Mouse (Mus musculus) limb, embryonic 12.5 days (tissue): ENCODE measurements at regions not wholly inside any gene's neighbourhood (a gene's known extent, or its start where the extent isn't known, plus 50 kb on each side); places are given as distances from the start of the nearest gene placed in this dataset.
"Not testable (repeated sequence)": the region's sequence is repeated elsewhere in the genome, so short reads cannot be mapped to it uniquely, and the experiment has no call there.

Source experiments
- ATAC-seq: fragments of 200-750 bp; cut with Nextera tagmentation; 2 replicates; pipeline ENCODE4 v1.8.0; 2017; ENCODE audit warnings: low read depth, moderate TSS enrichment; ENCODE audit not compliant: insufficient number of reproducible peaks, insufficient read depth, low FRiP score, low TSS enrichment
- H3K27ac ChIP-seq: fragments of 300-500 bp; sonication (generic); 2 replicates; pipeline ENCODE4 v1.5.1; 2016; ENCODE audit warnings: mild to moderate bottlenecking, moderate library complexity
- H3K27me3 ChIP-seq: fragments of 300-500 bp; sonication (generic); 2 replicates; pipeline ENCODE4 v1.6.1; 2016; ENCODE audit warnings: mild to moderate bottlenecking, moderate library complexity
- H3K36me3 ChIP-seq: fragments of 300-500 bp; sonication (generic); 2 replicates; pipeline ENCODE4 v1.6.1; 2016; ENCODE audit warnings: mild to moderate bottlenecking, moderate library complexity
- H3K4me1 ChIP-seq: fragments of 300-500 bp; sonication (generic); replicated peaks from 2 replicates; pipeline ENCODE4 v1.6.1; 2016
- H3K4me2 ChIP-seq: fragments of 300-500 bp; sonication (generic); 2 replicates; pipeline ENCODE4 v1.6.1; 2016; ENCODE audit warnings: mild to moderate bottlenecking, moderate library complexity
- H3K4me3 ChIP-seq: fragments of 300-500 bp; sonication (generic); replicated peaks from 2 replicates; pipeline ENCODE4 v1.5.1; 2016; ENCODE audit warnings: mild to moderate bottlenecking
- H3K9ac ChIP-seq: fragments of 300-500 bp; sonication (generic); replicated peaks from 2 replicates; pipeline ENCODE4 v1.6.1; 2016; ENCODE audit warnings: mild to moderate bottlenecking, moderate library complexity
- H3K9me3 ChIP-seq: fragments of 300-500 bp; sonication (generic); 2 replicates; pipeline ENCODE4 v1.6.1; 2016; ENCODE audit warnings: mild to moderate bottlenecking, moderate library complexity
- WGBS: fragments of 180-500 bp; shearing (Covaris S2); methylation state at CpG from one replicate; pipeline ENCODE4 v1.1.7; 2016; 5-methylcytosine and 5-hydroxymethylcytosine counted together

GRCm38 (mm10) chr9:97297538-97297937, 72.2 kb downstream of the Trim42 start:
- no peak overlapping the region for H3K9ac ChIP-seq
- 12% methylated on average over 4 of the region's 4 CpGs for WGBS
- no peak overlapping the region for H3K4me2 ChIP-seq
- ATAC-seq: no peak; the same call in 1 of the 2 replicates
- H3K9me3 ChIP-seq: 0 out of 2 replicates have a peak, but pooled peaks cover 3% of the 10 kb centered on the region
- no peaks in the 10 kb centered on the region; the same call in 1 of the 2 replicates for H3K27me3 ChIP-seq
- no peaks in the 10 kb centered on the region for H3K4me1 ChIP-seq
- no peak overlapping the region for H3K4me3 ChIP-seq
- no peaks in the 10 kb centered on the region for H3K36me3 ChIP-seq
- H3K27ac ChIP-seq: no peak overlapping the region

- H3K9ac ChIP-seq: no peak overlapping the region
- WGBS: 33% methylated on average over 7 of the region's 7 CpGs
- no peaks in the 10 kb centered on the region; the same call in 1 of the 2 replicates for H3K27me3 ChIP-seq
Observed at GRCm38 (mm10) chr9:97295770-97296169, 74.0 kb downstream of the Trim42 start.

DNA sequence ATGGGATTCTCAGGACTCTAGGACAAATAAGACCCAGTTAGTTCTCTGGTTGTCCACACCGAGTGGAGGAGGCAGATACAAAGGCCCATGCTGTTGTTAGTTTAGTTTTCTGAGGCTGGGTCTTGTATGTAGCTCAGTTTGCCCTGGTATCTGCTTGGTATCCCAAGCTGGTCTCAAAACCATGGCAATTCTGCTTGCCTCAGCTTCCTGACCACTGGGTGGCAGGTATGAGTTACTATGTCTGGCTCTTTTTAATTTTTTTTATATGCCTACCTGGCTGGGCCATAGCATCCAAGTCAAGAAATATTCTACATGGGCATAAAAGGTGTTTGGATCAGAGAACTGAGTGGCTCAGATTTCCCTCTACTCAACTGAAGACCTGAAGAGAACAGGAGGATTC, 77.9 kb downstream of the Trim42 start:
- no peak overlapping the region for H3K9ac ChIP-seq
- H3K4me1 ChIP-seq: no peaks in the 10 kb centered on the region
- WGBS: 67% methylated on average over 1 of the region's 1 CpGs

More at GRCm38 (mm10) chr9:97295770-97296169, 74.0 kb downstream of the Trim42 start:
- H3K36me3 ChIP-seq: no peaks in the 10 kb centered on the region
- H3K9me3 ChIP-seq: no peaks in the 10 kb centered on the region
- no peak overlapping the region for H3K27ac ChIP-seq
- H3K4me3 ChIP-seq: no peak overlapping the region
- no peak for ATAC-seq
- no peak overlapping the region for H3K4me2 ChIP-seq
- no peaks in the 10 kb centered on the region for H3K4me1 ChIP-seq

DNA sequence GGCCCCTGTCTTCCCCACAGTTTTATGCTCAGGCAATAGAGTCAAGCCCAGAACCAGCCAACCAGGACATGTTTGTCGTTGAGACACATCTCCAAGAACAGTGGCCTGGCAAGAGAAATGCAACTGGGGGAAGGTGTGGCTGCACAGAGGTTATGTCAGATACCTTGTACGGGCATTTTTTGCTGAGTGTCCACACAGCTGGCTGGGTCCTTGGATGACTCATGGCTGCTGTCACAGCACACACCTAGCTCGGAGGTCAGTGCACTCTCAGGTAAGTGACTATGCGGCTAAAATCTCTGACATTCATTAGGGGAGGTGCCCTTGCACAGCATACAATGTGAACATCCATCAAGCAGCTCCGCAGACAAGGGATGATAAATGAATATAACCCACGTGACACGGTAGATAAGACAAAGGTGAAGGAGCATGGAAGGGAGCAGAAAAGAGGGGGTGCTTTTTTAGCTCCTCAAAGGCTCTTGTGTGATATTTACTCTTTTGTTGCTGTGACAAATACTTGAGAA, 85.4 kb downstream of the Trim42 start:
- Histone ChIP-seq H3K36me3 (no peaks in the 10 kb centered on the region), H3K4me3 (no peak overlapping the region), H3K4me2 (no peak overlapping the region), H3K9ac (no peak overlapping the region), H3K27me3 (no peaks in the 10 kb centered on the region), H3K9me3 (no peaks in the 10 kb centered on the region), H3K27ac (no peak overlapping the region), H3K4me1 (no peaks in the 10 kb centered on the region)
- ATAC-seq: no peak
- 76% methylated on average over 7 of the region's 7 CpGs for WGBS

More for the DNA sequence above, 77.9 kb downstream of the Trim42 start:
- no peak overlapping the region for H3K4me3 ChIP-seq
- H3K36me3 ChIP-seq: no peaks in the 10 kb centered on the region
- ATAC-seq: no peak
- H3K27ac ChIP-seq: no peak overlapping the region
- no peaks in the 10 kb centered on the region for H3K9me3 ChIP-seq
- no peaks in the 10 kb centered on the region for H3K27me3 ChIP-seq
- no peak overlapping the region for H3K4me2 ChIP-seq

DNA sequence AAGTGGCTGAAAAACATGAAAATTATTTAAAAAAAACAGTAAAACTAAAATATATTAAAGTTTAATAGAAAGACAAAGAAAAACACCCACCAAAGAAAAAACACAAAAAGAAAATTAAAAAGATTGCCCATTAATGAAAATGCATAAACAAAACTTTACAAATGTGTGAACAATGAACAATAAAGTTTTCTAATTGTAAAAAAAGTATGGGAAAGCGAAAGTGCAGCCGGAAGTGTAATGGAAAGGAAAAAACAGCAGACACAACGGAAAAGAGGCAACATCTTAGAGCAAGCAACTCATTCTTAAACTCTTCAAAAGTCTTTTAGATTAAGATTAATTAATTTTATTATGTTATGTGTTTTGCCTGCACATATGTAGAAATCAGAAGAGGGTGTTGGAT, 87.7 kb downstream of the Trim42 start:
- no peaks in the 10 kb centered on the region for H3K9me3 ChIP-seq
- H3K9ac ChIP-seq: no peak overlapping the region
- no peaks in the 10 kb centered on the region for H3K27me3 ChIP-seq
- no peak overlapping the region for H3K27ac ChIP-seq
- H3K4me3 ChIP-seq: no peak overlapping the region
- H3K36me3 ChIP-seq: no peaks in the 10 kb centered on the region
- WGBS: 89% methylated on average over 3 of the region's 3 CpGs
- ATAC-seq: no peak
- no peak overlapping the region for H3K4me2 ChIP-seq
- H3K4me1 ChIP-seq: no peaks in the 10 kb centered on the region

DNA sequence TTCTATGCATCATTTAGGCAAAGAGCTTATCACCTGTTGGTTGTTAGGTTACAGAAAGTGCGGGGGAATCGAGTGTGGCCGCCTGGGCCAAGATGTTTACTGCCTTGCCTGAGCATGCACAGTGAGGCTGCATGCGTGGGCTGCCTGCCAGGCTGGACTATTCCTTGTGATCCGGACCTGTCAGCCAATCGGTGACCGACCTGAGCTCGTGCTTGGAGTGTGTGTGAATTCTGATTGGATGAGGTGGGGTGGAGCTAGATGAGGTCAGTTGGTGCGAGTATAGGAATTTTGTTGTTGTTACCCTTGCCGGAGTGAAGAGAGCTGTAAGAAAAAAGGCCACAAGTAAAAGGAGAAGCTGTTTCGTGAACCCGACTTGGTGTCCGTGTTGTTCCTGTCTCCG, 94.3 kb downstream of the Trim42 start:
- H3K27me3 ChIP-seq, H3K27ac ChIP-seq, H3K9me3 ChIP-seq, ATAC-seq, H3K4me3 ChIP-seq, H3K9ac ChIP-seq, H3K36me3 ChIP-seq, H3K4me1 ChIP-seq: not testable (repeated sequence)
- H3K4me2 ChIP-seq: peak overlapping the region; percentile 10; the same call in 1 of the 2 replicates
- 79% methylated on average over 14 of the region's 14 CpGs for WGBS

DNA sequence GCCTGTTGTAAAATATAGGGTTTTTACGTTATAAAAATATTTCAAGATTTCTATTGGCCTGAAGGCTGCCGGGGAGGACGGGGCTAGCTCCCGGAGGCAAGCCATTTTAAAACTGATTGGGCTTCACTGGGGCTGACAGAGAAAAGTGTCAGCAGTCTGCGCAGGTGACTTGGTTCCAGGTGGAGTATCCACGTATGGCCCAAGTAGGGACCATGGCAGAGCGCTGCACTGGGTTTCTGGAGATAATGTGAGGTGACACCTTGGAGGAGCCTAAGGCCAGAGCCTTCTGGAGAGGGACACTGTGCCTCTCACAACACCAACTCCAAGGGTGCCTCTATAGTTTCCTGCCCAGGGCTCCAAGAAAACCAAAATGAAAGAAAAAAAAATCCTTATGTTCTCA, 95.9 kb downstream of the Trim42 start:
- no peaks in the 10 kb centered on the region for H3K27me3 ChIP-seq
- H3K9ac ChIP-seq: no peak overlapping the region
- no peaks in the 10 kb centered on the region for H3K36me3 ChIP-seq
- H3K4me1 ChIP-seq: no peaks in the 10 kb centered on the region
- H3K4me3 ChIP-seq: no peak overlapping the region
- H3K4me2 ChIP-seq: no peak overlapping the region
- no peak overlapping the region for H3K27ac ChIP-seq
- no peaks in the 10 kb centered on the region for H3K9me3 ChIP-seq
- WGBS: 90% methylated on average over 7 of the region's 7 CpGs
- ATAC-seq: no peak

GRCm38 (mm10) chr9:97272061-97272460, 97.7 kb downstream of the Trim42 start:
- WGBS: 92% methylated on average over 8 of the region's 8 CpGs
- ATAC-seq: no peak
- H3K36me3 ChIP-seq: no peaks in the 10 kb centered on the region
- H3K9ac ChIP-seq: no peak overlapping the region
- H3K9me3 ChIP-seq: no peaks in the 10 kb centered on the region
- no peaks in the 10 kb centered on the region for H3K27me3 ChIP-seq
- H3K27ac ChIP-seq: no peak overlapping the region
- no peak overlapping the region for H3K4me3 ChIP-seq
- H3K4me1 ChIP-seq: no peaks in the 10 kb centered on the region
- no peak overlapping the region for H3K4me2 ChIP-seq

DNA sequence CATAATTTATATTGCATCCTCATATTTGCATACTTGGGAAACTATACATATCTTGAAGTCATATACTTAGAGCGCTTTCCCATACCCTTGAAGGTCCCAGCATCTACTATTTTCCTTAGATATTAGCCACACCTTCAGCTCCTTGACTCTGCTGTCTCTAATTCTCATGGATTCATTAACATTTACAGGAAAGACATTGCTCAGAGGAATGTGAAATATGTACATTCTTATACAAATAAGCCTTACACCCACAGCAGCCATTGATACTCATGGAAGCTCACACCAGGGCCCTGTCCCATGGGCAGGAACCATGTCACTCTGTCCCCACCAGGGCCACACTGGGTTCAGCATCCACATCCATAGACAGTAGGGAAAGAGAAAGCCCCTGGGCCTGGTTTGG, 122.1 kb downstream of the Trim42 start:
- H3K9ac ChIP-seq: no peak overlapping the region
- no peak for ATAC-seq
- WGBS: 100% methylated on average over 1 of the region's 1 CpGs

DNA sequence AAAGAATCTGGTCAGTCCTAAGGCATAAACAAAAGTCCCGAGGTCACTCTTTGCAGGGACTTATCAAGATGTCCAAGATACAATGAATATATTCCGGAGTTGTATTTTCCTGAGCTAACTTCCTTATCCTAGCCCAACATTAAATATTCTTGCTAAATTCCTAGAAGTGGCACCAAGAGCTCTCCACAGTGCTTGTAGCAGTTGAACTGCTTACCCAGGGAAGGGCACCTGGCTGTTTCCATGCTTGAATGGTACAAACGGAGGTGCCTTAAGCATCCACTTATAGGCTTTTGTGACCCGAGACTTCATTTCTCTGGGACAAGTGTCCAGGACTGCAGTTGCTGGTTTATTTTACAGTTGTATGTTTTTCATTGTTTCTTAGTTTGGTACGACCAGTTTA, 115.1 kb upstream of the Slc25a36 start:
- Histone ChIP-seq H3K27me3 (0 out of 2 replicates have a peak, but pooled peaks cover 5% of the 10 kb centered on the region), H3K9ac (no peak overlapping the region), H3K36me3 (no peaks in the 10 kb centered on the region), H3K9me3 (no peaks in the 10 kb centered on the region), H3K27ac (no peak overlapping the region), H3K4me2 (no peak overlapping the region), H3K4me3 (no peak overlapping the region), H3K4me1 (no peaks in the 10 kb centered on the region)
- no peak for ATAC-seq
- WGBS: 90% methylated on average over 5 of the region's 5 CpGs

More for the DNA sequence above, 122.1 kb downstream of the Trim42 start:
- H3K4me2 ChIP-seq: no peak overlapping the region
- H3K4me3 ChIP-seq: no peak overlapping the region
- H3K4me1 ChIP-seq: no peaks in the 10 kb centered on the region
- no peaks in the 10 kb centered on the region for H3K27me3 ChIP-seq
- no peak overlapping the region for H3K27ac ChIP-seq
- H3K9me3 ChIP-seq: no peaks in the 10 kb centered on the region
- H3K36me3 ChIP-seq: no peaks in the 10 kb centered on the region

DNA sequence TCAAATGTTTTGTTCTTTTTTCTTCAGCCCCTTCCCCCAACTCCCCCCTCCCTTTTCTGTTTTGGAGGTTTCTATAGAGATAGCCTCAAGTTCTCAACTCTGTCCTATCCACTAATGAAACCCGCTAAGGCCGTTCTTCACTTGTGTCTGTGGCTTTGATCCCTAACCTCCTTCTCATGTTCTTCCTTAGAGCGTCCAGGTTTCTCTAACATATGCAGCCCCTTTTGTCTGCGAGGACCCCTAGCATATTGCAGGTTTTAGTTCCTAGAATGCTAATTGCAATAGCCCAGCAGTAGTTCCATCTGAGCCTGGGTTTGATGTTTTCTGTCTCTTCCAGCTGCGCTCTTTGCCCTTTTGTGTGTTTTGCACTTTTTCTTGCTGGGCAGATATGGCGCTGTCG, 113.6 kb upstream of the Slc25a36 start:
- Histone ChIP-seq H3K4me3 (no peak overlapping the region), H3K9ac (no peak overlapping the region), H3K4me1 (no peaks in the 10 kb centered on the region), H3K9me3 (no peaks in the 10 kb centered on the region), H3K36me3 (no peaks in the 10 kb centered on the region), H3K4me2 (no peak overlapping the region), H3K27me3 (0 out of 2 replicates have a peak, but pooled peaks cover 5% of the 10 kb centered on the region), H3K27ac (no peak overlapping the region)
- 39% methylated on average over 5 of the region's 7 CpGs for WGBS
- ATAC-seq: no peak

DNA sequence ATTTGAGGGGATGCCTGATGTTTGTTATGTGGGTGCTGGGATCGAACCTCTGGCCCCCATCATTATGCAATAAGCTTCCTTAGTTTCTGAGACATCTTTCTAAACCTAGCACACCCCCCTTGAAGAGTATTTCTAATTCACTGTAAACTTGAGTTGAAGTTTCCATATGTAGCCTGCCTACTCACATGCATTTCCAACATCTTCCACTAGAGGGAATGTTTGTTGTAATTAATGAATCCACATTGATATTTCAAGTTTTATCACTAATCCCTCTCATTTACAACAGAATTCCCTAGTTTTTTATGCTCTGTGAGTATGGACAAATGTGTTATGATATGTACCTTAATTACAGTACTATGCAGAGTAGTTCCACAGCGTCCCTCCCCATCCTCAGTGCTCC, 103.8 kb upstream of the Slc25a36 start:
- 41% methylated on average over 2 of the region's 2 CpGs for WGBS
- Histone ChIP-seq H3K9ac (no peak overlapping the region), H3K27ac (no peak overlapping the region), H3K9me3 (no peaks in the 10 kb centered on the region; the same call in 1 of the 2 replicates), H3K36me3 (no peaks in the 10 kb centered on the region), H3K4me3 (no peak overlapping the region), H3K27me3 (no peaks in the 10 kb centered on the region), H3K4me2 (no peak overlapping the region), H3K4me1 (no peaks in the 10 kb centered on the region)
- ATAC-seq: no peak
